Mouse (Mus musculus): ENCODE data around the gene Hpgd. TPM values are rescaled to one million over a fixed set of nuclear protein-coding genes. Genes with fewer than 3 reads are reported as not detected.

Gene Hpgd
- polyA plus RNA-seq, 2 experiments = 19.5 to 27.7 TPM

DNA sequence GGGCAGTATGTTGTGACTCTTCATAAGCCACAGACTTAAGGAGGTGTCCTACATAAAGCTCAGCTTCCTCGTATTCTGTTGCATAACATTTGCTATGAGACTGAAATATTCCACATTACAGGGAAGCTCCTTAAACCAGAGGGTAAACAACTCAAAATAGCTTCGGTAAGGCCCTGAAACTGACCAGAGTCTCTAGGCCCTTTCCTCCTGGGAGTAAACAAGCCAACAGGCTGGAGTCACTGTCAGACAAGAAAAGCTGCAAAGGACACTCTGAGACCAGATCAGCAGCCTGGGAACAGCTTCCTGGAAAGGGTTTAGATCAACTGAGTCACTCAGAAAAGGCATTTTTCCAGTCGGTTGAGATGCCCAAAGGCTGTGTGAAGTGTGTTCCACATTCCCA is 9.4 kb upstream of the Hpgd start:
- WGBS = 34% methylated on average over 3 of the region's 3 CpGs
- TF ChIP-seq POLR2A (IDR thresholded peaks at IDR 0.05; ENCODE audit: borderline replicate concordance, extremely low read depth, insufficient read depth, insufficient read length) = no peak
- no peaks in the 10 kb centered on the region for H3K4me1 ChIP-seq (ENCODE audit: control insufficient read depth, insufficient read depth, low read length)
- H3K4me3 ChIP-seq (replicated peaks; ENCODE audit: low read length) = no peak overlapping the region
- DNase-seq (ENCODE audit: low spot score) (no peak), ATAC-seq (ENCODE audit: low FRiP score, low read depth) (no peak)
- H3K9me3 ChIP-seq (ENCODE audit: control insufficient read depth, low read length) = no peaks in the 10 kb centered on the region
- H3K9ac ChIP-seq (ENCODE audit: low read depth, low read length, severe bottlenecking) = no peak overlapping the region
- H3K36me3 ChIP-seq (ENCODE audit: control insufficient read depth, insufficient read depth, low read length) = no peaks in the 10 kb centered on the region
- H3K4me2 ChIP-seq (replicated peaks; ENCODE audit: low read depth, low read length, severe bottlenecking) = no peak overlapping the region
- H3K27ac ChIP-seq (replicated peaks; ENCODE audit: low read depth, low read length) = no peak overlapping the region
- no peaks in the 10 kb centered on the region for H3K27me3 ChIP-seq (ENCODE audit: control insufficient read depth, insufficient read depth, low read length)

DNA sequence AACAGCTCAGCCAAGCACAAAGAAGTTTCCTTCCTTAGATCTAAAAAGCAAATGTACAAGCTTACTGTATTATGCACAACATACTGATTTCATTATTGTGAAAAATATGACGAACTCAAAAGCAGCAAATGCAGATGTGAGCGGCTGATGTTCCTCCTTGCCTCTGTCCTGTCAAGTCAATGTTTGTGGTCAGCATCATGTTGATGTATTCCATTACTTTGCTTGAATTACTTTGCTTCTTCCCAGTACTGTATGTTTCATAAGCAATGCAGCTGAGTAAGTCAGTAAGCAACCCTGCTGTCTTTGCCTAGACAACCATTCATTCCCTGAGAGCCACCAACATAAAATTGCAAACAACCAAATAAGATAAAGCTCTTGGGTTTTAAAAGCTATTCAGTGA is 7.7 kb upstream of the Hpgd start:
- ATAC-seq (ENCODE audit: low FRiP score, low read depth) = no peak

DNA sequence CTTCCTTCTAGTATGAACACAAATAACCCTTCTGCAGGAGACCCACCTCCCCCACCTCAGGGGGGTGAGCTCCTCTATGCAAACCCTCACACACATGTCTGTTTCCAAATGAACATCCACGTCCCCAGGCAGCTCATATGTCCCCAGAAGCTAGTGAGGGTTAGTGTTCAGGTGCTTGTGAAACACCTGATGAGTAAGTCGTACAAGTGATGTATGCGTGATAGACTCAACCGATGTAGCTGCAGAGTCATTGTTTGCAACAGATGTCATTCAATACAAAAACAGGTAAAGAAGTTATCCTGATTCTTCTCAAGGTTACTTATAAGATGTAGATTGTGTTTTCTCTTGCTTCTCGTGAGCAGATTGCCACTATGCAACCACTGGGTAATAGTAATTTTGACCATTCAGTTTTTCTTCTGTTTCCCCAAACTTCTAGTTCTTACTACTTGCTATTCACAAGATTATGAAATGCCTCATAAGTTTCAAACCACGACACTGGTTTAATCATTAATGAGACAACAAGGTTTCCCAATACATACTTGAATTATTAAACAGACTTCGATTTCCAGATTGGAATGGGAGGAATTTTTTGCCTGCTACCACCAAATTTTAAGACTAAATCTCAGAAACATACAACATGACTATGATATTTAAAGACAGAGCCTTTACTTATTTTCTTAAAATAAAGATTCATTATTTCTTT is 6.9 kb upstream of the Hpgd start:
- H3K9me3 ChIP-seq (ENCODE audit: control insufficient read depth, low read length) = no peaks in the 10 kb centered on the region
- H3K9ac ChIP-seq (ENCODE audit: low read depth, low read length, severe bottlenecking) = no peak overlapping the region
- ATAC-seq (ENCODE audit: low FRiP score, low read depth) (no peak), DNase-seq (ENCODE audit: low spot score) (no peak)
- H3K4me1 ChIP-seq (ENCODE audit: control insufficient read depth, insufficient read depth, low read length) = no peaks in the 10 kb centered on the region
- H3K4me2 ChIP-seq (replicated peaks; ENCODE audit: low read depth, low read length, severe bottlenecking) = no peak overlapping the region
- H3K36me3 ChIP-seq (ENCODE audit: control insufficient read depth, insufficient read depth, low read length) = no peaks in the 10 kb centered on the region
- H3K4me3 ChIP-seq (replicated peaks; ENCODE audit: low read length) = no peak overlapping the region
- no peak for TF ChIP-seq POLR2A (IDR thresholded peaks at IDR 0.05; ENCODE audit: borderline replicate concordance, extremely low read depth, insufficient read depth, insufficient read length)
- H3K27me3 ChIP-seq (ENCODE audit: control insufficient read depth, insufficient read depth, low read length) = no peaks in the 10 kb centered on the region
- no peak overlapping the region for H3K27ac ChIP-seq (replicated peaks; ENCODE audit: low read depth, low read length)
- 77% methylated on average over 7 of the region's 7 CpGs for WGBS

More for the DNA sequence above, 7.7 kb upstream of the Hpgd start:
- no peaks in the 10 kb centered on the region for H3K27me3 ChIP-seq (ENCODE audit: control insufficient read depth, insufficient read depth, low read length)
- H3K9me3 ChIP-seq (ENCODE audit: control insufficient read depth, low read length) = no peaks in the 10 kb centered on the region
- H3K27ac ChIP-seq (replicated peaks; ENCODE audit: low read depth, low read length) = no peak overlapping the region
- DNase-seq (ENCODE audit: low spot score) = no peak
- 91% methylated on average over 2 of the region's 2 CpGs for WGBS
- no peak for TF ChIP-seq POLR2A (IDR thresholded peaks at IDR 0.05; ENCODE audit: borderline replicate concordance, extremely low read depth, insufficient read depth, insufficient read length)
- no peak overlapping the region for H3K4me3 ChIP-seq (replicated peaks; ENCODE audit: low read length)
- no peak overlapping the region for H3K9ac ChIP-seq (ENCODE audit: low read depth, low read length, severe bottlenecking)
- no peaks in the 10 kb centered on the region for H3K4me1 ChIP-seq (ENCODE audit: control insufficient read depth, insufficient read depth, low read length)
- H3K4me2 ChIP-seq (replicated peaks; ENCODE audit: low read depth, low read length, severe bottlenecking) = no peak overlapping the region
- H3K36me3 ChIP-seq (ENCODE audit: control insufficient read depth, insufficient read depth, low read length) = no peaks in the 10 kb centered on the region

DNA sequence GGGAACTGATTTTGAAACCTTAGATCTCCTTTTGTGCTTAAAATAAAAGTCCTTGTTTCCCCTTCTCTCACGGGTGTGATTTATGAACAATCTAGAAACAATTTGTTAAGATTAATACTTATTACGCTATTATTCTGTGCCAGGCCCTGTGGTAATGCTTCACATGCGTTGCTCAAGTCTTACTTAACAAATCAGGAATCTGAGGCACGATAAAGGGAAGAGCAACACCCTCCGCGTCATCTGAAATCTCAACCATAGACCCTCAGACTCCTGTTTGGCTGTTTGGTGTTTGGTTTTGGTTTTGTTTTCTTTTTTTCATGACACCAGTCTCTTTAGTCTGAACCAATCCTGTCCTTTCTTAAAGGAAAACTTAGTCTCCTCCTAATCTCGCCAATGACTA is 2.1 kb upstream of the Hpgd start:
- Histone ChIP-seq H3K4me3 (replicated peaks; ENCODE audit: low read length) (no peak overlapping the region), H3K36me3 (ENCODE audit: control insufficient read depth, insufficient read depth, low read length) (no peaks in the 10 kb centered on the region), H3K4me2 (replicated peaks; ENCODE audit: low read depth, low read length, severe bottlenecking) (no peak overlapping the region), H3K4me1 (ENCODE audit: control insufficient read depth, insufficient read depth, low read length) (peaks cover 9% of the 10 kb centered on the region; the same call in 1 of the 2 replicates), H3K9ac (ENCODE audit: low read depth, low read length, severe bottlenecking) (no peak overlapping the region), H3K27me3 (ENCODE audit: control insufficient read depth, insufficient read depth, low read length) (no peaks in the 10 kb centered on the region), H3K9me3 (ENCODE audit: control insufficient read depth, low read length) (no peaks in the 10 kb centered on the region), H3K27ac (replicated peaks; ENCODE audit: low read depth, low read length) (no peak overlapping the region)
- WGBS = 88% methylated on average over 7 of the region's 7 CpGs
- no peak for ATAC-seq (ENCODE audit: low FRiP score, low read depth)
- DNase-seq (ENCODE audit: low spot score) = no peak
- no peak for TF ChIP-seq POLR2A (IDR thresholded peaks at IDR 0.05; ENCODE audit: borderline replicate concordance, extremely low read depth, insufficient read depth, insufficient read length)

DNA sequence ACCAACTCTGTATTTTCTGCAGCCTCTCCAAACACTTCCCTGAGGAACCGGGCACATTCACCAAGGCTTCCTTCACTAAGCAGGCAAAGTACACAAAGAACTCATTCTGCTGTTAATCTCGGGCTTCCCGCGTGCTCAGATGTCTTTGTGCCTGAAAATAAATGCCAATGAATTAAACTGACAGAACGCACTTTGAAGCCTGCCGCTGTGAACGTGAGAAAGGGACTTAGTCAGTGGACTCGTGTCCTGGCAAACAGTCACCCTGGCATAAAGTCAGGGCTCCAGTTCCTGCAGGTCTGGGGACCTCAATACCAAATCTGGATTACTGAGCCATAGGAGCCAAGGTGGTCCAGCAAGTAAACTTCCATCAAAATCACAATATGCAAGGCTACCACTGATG is 905 bp upstream of the Hpgd start:
- no peak overlapping the region for H3K27ac ChIP-seq (replicated peaks; ENCODE audit: low read depth, low read length)
- no peak overlapping the region; the same call in 1 of the 2 replicates for H3K4me2 ChIP-seq (replicated peaks; ENCODE audit: low read depth, low read length, severe bottlenecking)
- H3K9me3 ChIP-seq (ENCODE audit: control insufficient read depth, low read length) = no peaks in the 10 kb centered on the region
- H3K27me3 ChIP-seq (ENCODE audit: control insufficient read depth, insufficient read depth, low read length) = no peaks in the 10 kb centered on the region
- H3K4me1 ChIP-seq (ENCODE audit: control insufficient read depth, insufficient read depth, low read length) = peaks cover 9% of the 10 kb centered on the region; the same call in 1 of the 2 replicates
- WGBS = 17% methylated on average over 8 of the region's 8 CpGs
- TF ChIP-seq POLR2A (IDR thresholded peaks at IDR 0.05; ENCODE audit: borderline replicate concordance, extremely low read depth, insufficient read depth, insufficient read length) = no peak
- no peaks in the 10 kb centered on the region for H3K36me3 ChIP-seq (ENCODE audit: control insufficient read depth, insufficient read depth, low read length)
- H3K9ac ChIP-seq (ENCODE audit: low read depth, low read length, severe bottlenecking) = no peak overlapping the region
- no peak for DNase-seq (ENCODE audit: low spot score)
- ATAC-seq (ENCODE audit: low FRiP score, low read depth) = no peak
- H3K4me3 ChIP-seq (replicated peaks; ENCODE audit: low read length) = no peak overlapping the region

All from limb, embryonic 14.5 days (tissue).